Mouse (Mus musculus) heart, embryonic 12.5 days (tissue): ENCODE measurements at regions not wholly inside any gene's neighbourhood (a gene's known extent, or its start where the extent isn't known, plus 50 kb on each side); places are given as distances from the start of the nearest gene placed in this dataset.

Source experiments
- ATAC-seq: fragments of 200-750 bp; cut with Nextera tagmentation; 2 replicates; pipeline ENCODE4 v1.8.0; 2017; ENCODE audit warnings: moderate TSS enrichment, moderate library complexity; ENCODE audit not compliant: insufficient number of reproducible peaks, low FRiP score
- H3K27ac ChIP-seq: fragments of 300-500 bp; sonication (generic); 2 replicates; pipeline ENCODE4 v1.5.1; 2016; ENCODE audit warnings: mild to moderate bottlenecking, moderate library complexity; ENCODE audit not compliant: poor library complexity, severe bottlenecking
- H3K27me3 ChIP-seq: fragments of 300-500 bp; sonication (generic); replicated peaks from 2 replicates; pipeline ENCODE4 v1.6.1; 2016; ENCODE audit warnings: mild to moderate bottlenecking, moderate library complexity
- H3K36me3 ChIP-seq: fragments of 300-500 bp; sonication (generic); 2 replicates; pipeline ENCODE4 v1.6.1; 2016; ENCODE audit warnings: mild to moderate bottlenecking, moderate library complexity
- H3K4me1 ChIP-seq: fragments of 300-500 bp; sonication (generic); replicated peaks from 2 replicates; pipeline ENCODE4 v1.6.1; 2016; ENCODE audit warnings: mild to moderate bottlenecking
- H3K4me2 ChIP-seq: fragments of 300-500 bp; sonication (generic); 2 replicates; pipeline ENCODE4 v1.6.1; 2016; ENCODE audit warnings: mild to moderate bottlenecking, moderate library complexity
- H3K4me3 ChIP-seq: fragments of 300-500 bp; sonication (generic); 2 replicates; pipeline ENCODE4 v1.5.1; 2016; ENCODE audit warnings: mild to moderate bottlenecking
- H3K9ac ChIP-seq: fragments of 300-500 bp; sonication (generic); 2 replicates; pipeline ENCODE4 v1.6.1; 2016; ENCODE audit warnings: mild to moderate bottlenecking, moderate library complexity
- H3K9me3 ChIP-seq: fragments of 300-500 bp; sonication (generic); replicated peaks from 2 replicates; pipeline ENCODE4 v1.6.1; 2016; ENCODE audit warnings: mild to moderate bottlenecking, moderate library complexity
- WGBS: fragments of 180-500 bp; shearing (Covaris S2); methylation state at CpG from one replicate; pipeline ENCODE4 v1.1.7; 2016; 5-methylcytosine and 5-hydroxymethylcytosine counted together

GRCm38 (mm10) chr4:137135792-137136191 lies 87.2 kb upstream of the Zbtb40 start:
- ATAC-seq, result no peak
- no peak overlapping the region for H3K9ac ChIP-seq
- WGBS, result 68% methylated on average over 8 of the region's 8 CpGs
- H3K9me3 ChIP-seq, result no peaks in the 10 kb centered on the region
- H3K36me3 ChIP-seq, result no peaks in the 10 kb centered on the region
- peaks cover 22% of the 10 kb centered on the region; the same call in 1 of the 2 replicates for H3K4me1 ChIP-seq
- H3K27me3 ChIP-seq, result peaks cover 21% of the 10 kb centered on the region
- H3K4me2 ChIP-seq, result no peak overlapping the region
- H3K27ac ChIP-seq, result no peak overlapping the region
- no peak overlapping the region for H3K4me3 ChIP-seq

- H3K4me3 ChIP-seq, result no peak overlapping the region
- no peak overlapping the region for H3K27ac ChIP-seq
- peaks cover 22% of the 10 kb centered on the region; the same call in 1 of the 2 replicates for H3K4me1 ChIP-seq
- H3K4me2 ChIP-seq, result no peak overlapping the region
- no peaks in the 10 kb centered on the region for H3K36me3 ChIP-seq
- H3K9me3 ChIP-seq, result no peaks in the 10 kb centered on the region
- H3K9ac ChIP-seq, result no peak overlapping the region
- 61% methylated on average over 5 of the region's 5 CpGs for WGBS
- H3K27me3 ChIP-seq, result peaks cover 20% of the 10 kb centered on the region
- no peak for ATAC-seq
Observed at GRCm38 (mm10) chr4:137134553-137134952, 86.0 kb upstream of the Zbtb40 start.

GRCm38 (mm10) chr4:137133789-137134188 lies 85.2 kb upstream of the Zbtb40 start:
- Histone ChIP-seq H3K9me3 (no peaks in the 10 kb centered on the region), H3K36me3 (no peaks in the 10 kb centered on the region), H3K9ac (no peak overlapping the region), H3K27me3 (peaks cover 28% of the 10 kb centered on the region), H3K4me3 (no peak overlapping the region), H3K27ac (no peak overlapping the region), H3K4me2 (no peak overlapping the region), H3K4me1 (peaks cover 19% of the 10 kb centered on the region; the same call in 1 of the 2 replicates)
- 49% methylated on average over 13 of the region's 13 CpGs for WGBS
- peak; percentile 69; the same call in 1 of the 2 replicates for ATAC-seq

- no peak overlapping the region for H3K4me3 ChIP-seq
- peaks cover 23% of the 10 kb centered on the region; the same call in 1 of the 2 replicates for H3K4me1 ChIP-seq
- no peaks in the 10 kb centered on the region for H3K9me3 ChIP-seq
- H3K4me2 ChIP-seq, result no peak overlapping the region
- H3K9ac ChIP-seq, result no peak overlapping the region
- peaks cover 55% of the 10 kb centered on the region for H3K27me3 ChIP-seq
- no peak overlapping the region for H3K27ac ChIP-seq
- ATAC-seq, result no peak
- H3K36me3 ChIP-seq, result no peaks in the 10 kb centered on the region
- WGBS, result 38% methylated on average over 7 of the region's 7 CpGs
Observed at GRCm38 (mm10) chr4:137130619-137131212, 82.1 kb upstream of the Zbtb40 start.

- Histone ChIP-seq H3K4me3 (no peak overlapping the region), H3K27ac (no peak overlapping the region), H3K9me3 (no peaks in the 10 kb centered on the region), H3K9ac (0 out of 2 replicates have a peak overlapping the region, but pooled peaks have one; percentile 1), H3K36me3 (no peaks in the 10 kb centered on the region), H3K4me2 (peak overlapping the region; percentile 5; the same call in 1 of the 2 replicates), H3K27me3 (peaks cover 68% of the 10 kb centered on the region), H3K4me1 (peaks cover 12% of the 10 kb centered on the region; the same call in 1 of the 2 replicates)
- WGBS, result 21% methylated on average over 15 of the region's 15 CpGs
- no peak for ATAC-seq
Observed at GRCm38 (mm10) chr4:137128152-137128551, 79.6 kb upstream of the Zbtb40 start.

GRCm38 (mm10) chr4:137121684-137122083 lies 73.1 kb upstream of the Zbtb40 start:
- no peaks in the 10 kb centered on the region for H3K36me3 ChIP-seq
- 45% methylated on average over 10 of the region's 10 CpGs for WGBS
- ATAC-seq, result no peak
- peaks cover 46% of the 10 kb centered on the region for H3K27me3 ChIP-seq
- H3K4me2 ChIP-seq, result no peak overlapping the region
- no peak overlapping the region for H3K4me3 ChIP-seq
- H3K9me3 ChIP-seq, result no peaks in the 10 kb centered on the region
- no peak overlapping the region for H3K27ac ChIP-seq
- peaks cover 11% of the 10 kb centered on the region; the same call in 1 of the 2 replicates for H3K4me1 ChIP-seq
- no peak overlapping the region for H3K9ac ChIP-seq

- 61% methylated on average over 7 of the region's 7 CpGs for WGBS
- H3K9me3 ChIP-seq, result no peaks in the 10 kb centered on the region
- ATAC-seq, result no peak
- peaks cover 39% of the 10 kb centered on the region for H3K27me3 ChIP-seq
- H3K27ac ChIP-seq, result no peak overlapping the region
- no peak overlapping the region for H3K9ac ChIP-seq
- peaks cover 11% of the 10 kb centered on the region; the same call in 1 of the 2 replicates for H3K4me1 ChIP-seq
- H3K4me2 ChIP-seq, result no peak overlapping the region
- H3K4me3 ChIP-seq, result no peak overlapping the region
- no peaks in the 10 kb centered on the region for H3K36me3 ChIP-seq
Observed at GRCm38 (mm10) chr4:137120597-137120996, 72.0 kb upstream of the Zbtb40 start.

GRCm38 (mm10) chr4:137118332-137118715 lies 69.7 kb upstream of the Zbtb40 start:
- peaks cover 11% of the 10 kb centered on the region; the same call in 1 of the 2 replicates for H3K4me1 ChIP-seq
- no peak overlapping the region for H3K27ac ChIP-seq
- 19% methylated on average over 10 of the region's 10 CpGs for WGBS
- H3K9ac ChIP-seq, result peak overlapping the region; percentile 48; the same call in 1 of the 2 replicates
- H3K4me2 ChIP-seq, result peak overlapping the region; percentile 76
- ATAC-seq, result no peak
- peaks cover 30% of the 10 kb centered on the region for H3K27me3 ChIP-seq
- H3K4me3 ChIP-seq, result peak overlapping the region; percentile 38
- H3K9me3 ChIP-seq, result no peaks in the 10 kb centered on the region
- H3K36me3 ChIP-seq, result no peaks in the 10 kb centered on the region

GRCm38 (mm10) chr4:137117471-137118331 lies 69.1 kb upstream of the Zbtb40 start:
- ATAC-seq, result peak; percentile 67; the same call in 1 of the 2 replicates
- H3K36me3 ChIP-seq, result no peaks in the 10 kb centered on the region
- H3K4me1 ChIP-seq, result peaks cover 11% of the 10 kb centered on the region; the same call in 1 of the 2 replicates
- H3K9ac ChIP-seq, result peak overlapping the region; percentile 48; the same call in 1 of the 2 replicates
- H3K4me3 ChIP-seq, result peak overlapping the region; percentile 38
- no peaks in the 10 kb centered on the region for H3K9me3 ChIP-seq
- WGBS, result 1% methylated on average over 26 of the region's 27 CpGs
- H3K27me3 ChIP-seq, result peaks cover 33% of the 10 kb centered on the region
- H3K4me2 ChIP-seq, result peak overlapping the region; percentile 76
- no peak overlapping the region for H3K27ac ChIP-seq

GRCm38 (mm10) chr4:137115062-137115461 lies 66.5 kb upstream of the Zbtb40 start:
- ATAC-seq, result no peak
- Histone ChIP-seq H3K4me2 (no peak overlapping the region), H3K36me3 (no peaks in the 10 kb centered on the region), H3K9me3 (peaks cover 9% of the 10 kb centered on the region; the same call in 1 of the 2 replicates), H3K27ac (no peak overlapping the region), H3K4me1 (peaks cover 11% of the 10 kb centered on the region; the same call in 1 of the 2 replicates), H3K9ac (no peak overlapping the region), H3K4me3 (no peak overlapping the region), H3K27me3 (peaks cover 30% of the 10 kb centered on the region)
- WGBS, result 84% methylated on average over 14 of the region's 14 CpGs

- 75% methylated on average over 10 of the region's 10 CpGs for WGBS
- Histone ChIP-seq H3K9me3 (peaks cover 9% of the 10 kb centered on the region; the same call in 1 of the 2 replicates), H3K9ac (no peak overlapping the region), H3K4me2 (no peak overlapping the region), H3K27me3 (peaks cover 20% of the 10 kb centered on the region), H3K4me3 (no peak overlapping the region), H3K4me1 (no peaks in the 10 kb centered on the region), H3K36me3 (no peaks in the 10 kb centered on the region), H3K27ac (no peak overlapping the region)
- ATAC-seq, result no peak
Observed at GRCm38 (mm10) chr4:137110276-137110675, 61.7 kb upstream of the Zbtb40 start.
